Mouse (Mus musculus) telencephalon, adult 2 months (tissue): ENCODE data around the gene Ghrl.
"Not testable (repeated sequence)": the region's sequence is repeated elsewhere in the genome, so short reads cannot be mapped to it uniquely, and the experiment has no call there.

Experiments
- DNase-seq: peaks from one replicate; pipeline ENCODE4 v3.0.0-alpha.2; 2011; ENCODE audit warnings: low read depth, low spot score

The Ghrl gene

DNA sequence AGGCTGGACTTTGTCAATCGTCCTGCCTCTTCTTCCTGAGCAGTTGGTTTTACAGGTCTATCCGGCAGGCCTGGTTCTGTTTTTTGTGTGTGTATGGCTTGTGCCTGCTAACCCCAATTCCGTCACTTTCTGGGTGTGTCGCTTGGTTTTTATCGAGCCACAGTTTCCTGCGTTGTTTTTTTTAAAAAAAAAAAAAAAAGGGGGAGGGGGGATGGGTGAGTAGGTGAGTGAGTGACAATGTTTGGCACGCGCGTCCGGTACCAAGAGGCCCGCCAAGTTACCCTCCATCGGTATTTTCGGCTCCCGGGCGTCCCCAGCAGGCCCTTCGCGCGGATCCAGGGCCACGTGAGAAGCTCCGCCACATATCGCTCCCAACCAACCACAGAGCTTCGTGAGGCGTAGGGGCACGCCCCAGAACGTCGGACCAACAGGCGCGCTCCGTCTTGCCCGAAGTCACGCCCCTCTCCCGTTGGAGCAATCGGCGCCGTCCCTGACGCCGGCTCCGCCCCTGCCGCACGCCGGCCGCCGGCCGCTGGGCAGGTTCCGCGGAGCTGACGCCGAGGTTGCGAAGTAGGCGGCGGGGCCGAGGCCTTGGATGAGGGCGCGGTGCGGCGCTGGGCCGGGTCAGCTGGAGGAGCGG, 23.0 kb downstream of the Ghrl start, which contains the start of gene Tatdn2:
Tatdn2 (plus strand) TSS at position 469 of the 640 bp plus-strand sequence.
- DNase-seq, result peak; percentile 98

DNA sequence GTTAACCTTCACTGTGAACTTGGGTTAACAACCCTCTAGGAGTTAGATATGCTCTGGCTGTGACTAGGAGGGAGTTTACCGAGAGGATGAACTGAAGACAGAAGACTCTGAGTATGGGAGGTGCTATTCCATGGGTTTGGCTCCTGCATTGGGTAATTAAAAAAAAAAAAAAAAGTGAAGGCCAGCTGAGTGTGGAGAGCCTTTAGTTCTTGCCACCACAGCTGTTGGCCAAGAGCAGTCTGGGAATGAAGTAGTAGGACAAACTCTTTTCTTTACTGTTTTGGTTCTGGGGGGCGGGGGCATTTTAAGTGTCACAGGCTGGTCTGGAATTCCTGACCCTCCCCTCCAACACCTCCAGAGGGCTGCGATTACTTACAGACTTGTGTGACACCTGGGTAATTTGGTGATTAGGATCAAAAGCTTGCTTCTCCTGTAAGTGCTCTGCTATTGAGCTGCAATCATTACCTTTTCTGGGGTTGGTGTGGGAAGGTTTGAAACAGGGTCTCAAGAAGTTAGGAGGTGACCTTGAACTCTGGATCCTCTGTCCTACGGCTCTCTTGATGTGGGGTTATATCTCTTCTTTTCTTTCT, 23.8 kb downstream of the Ghrl start:
- no peak for DNase-seq

DNA sequence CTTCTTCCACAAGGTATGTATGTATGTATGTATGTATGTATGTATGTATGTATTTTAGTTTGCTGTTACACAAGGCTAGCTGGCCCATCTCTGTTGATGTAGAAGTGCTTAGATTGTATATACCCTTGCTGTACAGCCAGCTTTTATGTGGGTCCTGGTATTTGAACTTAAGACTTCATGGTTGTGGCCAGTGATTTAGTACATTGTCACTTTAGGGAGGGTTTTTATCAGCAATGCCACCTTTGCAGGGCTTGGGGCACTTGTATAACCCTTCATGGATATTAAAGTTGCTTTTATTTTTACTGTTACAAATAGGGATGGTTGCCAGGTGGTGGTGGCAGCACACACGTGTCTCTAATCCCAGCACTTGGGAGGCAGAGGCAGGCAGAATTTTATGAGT, 24.5 kb downstream of the Ghrl start:
- no peak for DNase-seq

DNA sequence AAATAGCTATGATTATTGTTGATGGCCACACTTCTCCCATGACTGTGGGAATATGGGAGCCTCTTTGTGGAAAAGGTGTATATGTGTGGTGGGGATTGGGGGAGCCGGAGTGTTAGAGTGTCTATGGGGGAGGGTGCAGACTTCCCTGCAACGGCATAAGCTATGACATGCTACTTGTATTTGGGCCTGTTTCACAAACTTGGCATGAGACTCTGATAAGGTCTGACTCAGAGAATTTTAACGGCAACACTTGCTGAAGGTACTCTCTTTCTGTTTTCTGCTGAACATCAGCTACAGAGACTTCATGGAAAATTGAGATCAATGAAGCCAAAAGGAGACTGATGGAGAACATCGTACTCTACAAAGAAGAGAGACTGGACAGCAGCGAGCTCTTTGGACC, 26.3 kb downstream of the Ghrl start:
- DNase-seq, result no peak

DNA sequence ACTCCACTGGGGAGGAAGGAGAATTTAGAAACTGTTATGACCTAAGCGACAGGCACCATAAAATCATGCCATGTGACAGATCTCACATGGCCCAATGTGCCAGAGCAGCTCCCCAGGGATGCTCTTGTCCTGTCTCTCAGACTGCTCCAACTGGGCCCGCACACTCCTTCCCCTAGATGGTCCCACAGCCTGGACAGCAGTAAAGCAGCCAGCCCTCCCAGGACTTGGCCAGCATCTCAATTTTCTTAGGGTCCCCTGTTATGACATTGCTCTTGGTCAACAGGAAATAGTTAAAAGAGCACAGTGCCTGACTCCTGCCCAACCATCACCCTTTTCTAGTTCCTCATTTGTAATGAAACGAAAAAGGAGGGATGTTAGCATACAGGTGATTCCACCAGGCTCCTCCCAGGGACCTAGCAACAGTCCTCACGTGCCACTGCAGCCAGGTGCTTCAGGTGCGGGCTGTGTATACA, 27.0 kb downstream of the Ghrl start:
- DNase-seq, result no peak

DNA sequence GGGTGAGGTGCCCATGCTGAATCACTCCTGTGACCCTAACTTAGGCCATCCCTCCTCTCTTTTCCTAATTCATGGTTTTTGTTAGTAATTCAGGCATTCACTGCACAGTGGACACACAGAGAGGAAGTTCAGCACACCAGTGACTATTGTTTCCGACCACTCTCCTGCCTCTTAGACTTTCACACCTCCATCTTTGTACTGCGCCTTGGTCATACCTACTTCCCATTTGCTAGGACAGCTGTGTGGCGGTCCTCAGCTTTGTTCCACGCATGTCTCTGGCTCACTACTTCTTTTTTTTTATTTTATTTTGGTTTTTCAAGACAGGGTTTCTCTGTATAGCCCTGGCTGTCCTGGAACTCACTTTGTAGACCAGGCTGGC, 28.6 kb downstream of the Ghrl start:
- DNase-seq, result no peak

DNA sequence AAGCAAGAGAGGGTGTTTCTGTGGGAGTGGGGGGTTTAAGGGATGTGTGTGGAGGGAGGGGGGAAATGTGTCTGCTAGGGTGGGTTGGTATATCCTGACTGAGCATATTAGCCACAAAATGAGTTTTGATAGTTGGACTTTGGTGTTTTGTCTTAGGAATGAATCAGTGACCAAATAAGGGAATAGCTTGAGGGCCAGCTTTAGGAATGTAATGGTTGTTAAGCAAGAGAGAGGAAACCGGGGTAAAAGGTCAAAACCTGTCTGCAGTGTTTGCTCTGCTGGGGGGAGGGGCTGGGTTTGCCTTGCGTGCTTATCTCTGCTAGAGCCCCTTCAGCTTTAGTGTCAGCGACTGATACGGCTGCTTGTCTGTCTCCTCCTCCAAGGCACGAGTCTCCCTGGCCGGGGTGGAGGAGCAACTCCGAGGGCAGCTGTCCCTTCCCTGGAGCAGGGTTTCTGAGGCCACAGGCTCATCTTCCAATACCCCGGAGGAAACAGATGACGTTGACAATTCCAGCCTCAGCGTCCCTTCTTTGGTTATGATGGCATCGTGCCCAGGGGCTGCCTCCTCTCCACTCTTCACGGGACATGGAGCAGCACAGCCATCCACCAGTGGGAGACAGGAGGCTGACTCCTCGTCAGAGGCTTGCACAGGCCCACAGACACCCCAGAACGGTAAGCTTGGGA, 29.1 kb downstream of the Ghrl start:
- DNase-seq, result no peak

DNA sequence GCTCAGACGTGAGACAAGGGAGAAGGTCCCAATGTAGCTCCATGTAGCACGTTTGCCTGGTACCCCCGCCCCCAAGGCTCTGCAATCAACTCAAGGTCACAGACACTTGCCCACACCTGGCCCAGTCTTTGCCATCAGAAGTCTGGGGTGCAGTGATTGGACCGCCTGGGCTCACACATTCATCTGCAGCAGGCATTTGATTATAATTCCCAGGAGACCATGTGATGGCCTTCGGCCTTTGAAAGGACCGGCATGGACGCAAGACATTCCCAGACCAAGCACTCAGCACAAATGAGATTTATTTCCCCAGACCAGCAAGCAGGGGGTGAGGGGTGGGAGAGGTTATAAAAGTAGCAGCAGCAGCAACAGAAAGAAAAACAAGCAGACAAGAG, 29.7 kb downstream of the Ghrl start:
- no peak for DNase-seq

DNA sequence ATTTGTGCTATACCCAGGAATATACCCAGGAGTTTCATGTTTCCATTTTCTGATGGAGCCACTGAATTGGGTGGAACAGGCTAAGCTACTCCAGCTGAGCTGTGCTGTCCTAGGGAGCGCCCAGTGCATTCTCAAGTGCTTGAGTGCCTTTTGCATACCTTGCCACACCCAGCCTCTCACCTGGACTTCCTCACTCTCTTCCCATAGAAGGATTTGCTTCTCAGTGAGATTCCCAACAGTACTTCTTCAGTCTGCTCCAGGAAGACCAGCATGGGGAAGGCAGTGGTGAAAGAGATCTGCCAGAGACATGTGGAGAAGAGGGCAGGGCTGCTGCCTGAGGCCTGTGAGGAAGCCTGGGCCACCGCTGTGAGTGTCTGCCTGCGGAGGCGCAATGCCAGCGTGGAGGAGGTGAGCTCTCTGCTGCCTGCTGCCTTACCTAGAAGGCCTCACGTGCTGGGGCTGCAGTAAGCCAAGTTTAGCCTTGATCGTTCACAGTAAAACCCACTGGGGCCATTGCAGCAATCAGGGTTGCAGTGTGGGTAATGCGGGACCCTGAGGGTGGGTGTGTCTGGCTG, 33.0 kb downstream of the Ghrl start:
- no peak for DNase-seq

DNA sequence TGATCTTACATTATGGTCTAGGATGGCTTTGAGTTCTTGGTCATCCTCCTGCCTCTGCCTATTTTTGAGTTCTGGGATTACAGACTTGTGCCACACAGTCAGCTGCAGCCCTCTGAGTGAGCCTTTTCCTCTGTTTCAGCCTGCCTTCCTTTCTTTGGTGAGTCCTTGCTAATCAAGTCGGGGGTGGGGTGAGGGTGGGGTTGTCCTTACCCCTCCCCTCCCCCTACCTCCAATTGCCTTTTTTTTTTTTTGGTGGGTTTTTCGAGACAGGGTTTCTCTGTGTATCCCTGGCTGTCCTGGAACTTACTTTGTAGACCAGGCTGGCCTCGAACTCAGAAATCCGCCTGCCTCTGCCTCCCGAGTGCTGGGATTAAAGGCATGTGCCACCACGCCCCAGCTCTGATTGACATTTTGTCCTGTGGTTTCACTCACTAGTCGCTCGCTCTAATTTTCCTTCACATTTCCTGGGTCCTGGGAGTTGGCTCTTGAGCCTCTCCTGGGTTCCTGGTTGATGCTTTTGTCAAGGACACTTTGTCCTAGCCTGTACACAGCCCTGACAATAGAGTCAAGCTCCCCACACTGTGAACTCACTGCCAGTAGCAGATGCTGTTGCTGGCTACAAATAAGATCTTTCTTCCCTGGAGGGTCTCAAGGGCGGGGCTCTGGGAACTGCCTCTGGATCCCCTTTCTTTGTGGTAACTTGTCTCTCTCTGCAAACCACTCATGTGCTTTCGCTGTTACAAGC, 36.4 kb downstream of the Ghrl start:
- DNase-seq, result no peak

DNA sequence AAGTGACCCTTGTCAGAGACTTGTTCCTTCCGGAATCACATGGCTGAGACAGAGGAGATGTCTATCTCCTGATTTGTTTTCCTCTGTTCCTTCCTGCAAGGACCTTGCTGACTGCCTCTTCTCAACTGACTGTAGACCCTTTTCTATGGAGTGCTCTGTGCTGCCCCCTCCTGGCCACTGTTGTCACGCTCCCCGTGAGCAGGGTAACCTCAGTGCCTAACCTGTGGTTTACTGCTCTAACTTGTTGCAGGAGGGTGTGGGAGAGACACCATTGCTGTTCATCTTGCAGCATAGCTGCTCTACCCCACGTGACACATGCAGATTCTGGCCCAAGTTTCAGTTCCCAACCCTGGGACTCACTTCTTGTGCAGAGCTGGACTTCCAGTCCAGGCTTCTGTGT, 38.4 kb downstream of the Ghrl start:
- no peak for DNase-seq

DNA sequence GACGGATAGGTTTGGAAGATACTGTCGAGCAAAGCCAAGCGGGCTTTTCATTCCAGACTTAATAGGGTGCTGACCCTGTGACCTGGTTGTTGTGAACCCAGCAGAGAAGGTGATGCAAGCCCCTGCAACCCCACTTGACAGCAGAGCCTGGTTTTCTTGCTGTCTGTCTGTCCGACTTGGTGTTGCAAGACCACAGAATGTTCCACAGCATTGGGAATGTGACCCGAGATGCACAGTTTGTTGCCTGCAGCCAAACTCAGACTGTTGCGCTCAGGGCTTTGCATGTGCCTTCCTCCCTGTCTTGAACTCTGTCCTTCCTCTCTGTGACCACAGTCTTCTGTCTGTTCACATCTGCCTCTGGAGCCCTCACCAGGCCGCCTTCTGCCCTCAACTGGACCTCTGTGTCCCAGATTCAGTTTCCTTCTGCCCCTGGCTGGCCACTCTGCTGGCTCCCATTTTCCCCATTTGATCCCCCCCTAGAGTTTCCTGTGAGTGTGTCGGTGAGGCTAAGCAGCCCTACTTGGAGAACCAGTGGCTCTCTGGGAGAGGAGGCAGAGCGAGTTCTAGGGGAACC, 39.6 kb downstream of the Ghrl start:
- no peak for DNase-seq

DNA sequence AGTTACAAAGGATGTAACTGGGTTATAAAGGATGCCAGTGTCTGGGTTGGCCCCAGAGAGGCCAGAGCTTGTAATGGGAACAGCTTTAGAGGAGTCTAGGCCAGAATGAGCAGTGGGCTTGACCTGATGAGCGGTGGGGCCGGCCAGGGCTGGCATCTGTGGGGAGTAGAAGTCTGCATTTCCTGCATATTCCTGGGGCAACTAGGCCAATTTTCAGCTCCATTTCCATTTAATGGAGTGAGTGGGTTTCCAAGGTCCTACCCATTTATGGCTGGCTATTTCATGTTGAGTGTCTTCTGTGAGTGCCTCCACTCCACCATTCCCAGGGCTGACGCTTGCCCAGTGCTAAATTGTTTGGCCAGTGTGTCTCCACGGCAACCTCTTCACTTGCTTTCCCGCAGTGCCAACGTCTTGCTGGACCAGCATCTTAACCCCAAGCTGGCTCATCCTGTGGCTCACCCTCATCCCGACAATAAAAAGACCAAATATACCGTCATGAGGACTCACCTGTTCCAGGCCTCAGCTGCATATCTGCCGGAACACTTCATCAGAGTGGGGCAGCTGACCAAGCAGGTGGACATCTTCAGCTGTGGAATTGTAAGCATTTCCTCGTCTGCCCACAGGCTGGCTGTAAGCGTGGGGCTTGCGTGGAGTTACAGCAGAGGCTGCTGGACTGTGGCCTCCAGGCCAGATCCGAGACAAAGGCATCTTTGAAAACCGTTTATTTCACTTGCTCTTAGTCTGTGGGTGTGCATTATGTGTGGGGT, 41.3 kb downstream of the Ghrl start:
- DNase-seq, result no peak

DNA sequence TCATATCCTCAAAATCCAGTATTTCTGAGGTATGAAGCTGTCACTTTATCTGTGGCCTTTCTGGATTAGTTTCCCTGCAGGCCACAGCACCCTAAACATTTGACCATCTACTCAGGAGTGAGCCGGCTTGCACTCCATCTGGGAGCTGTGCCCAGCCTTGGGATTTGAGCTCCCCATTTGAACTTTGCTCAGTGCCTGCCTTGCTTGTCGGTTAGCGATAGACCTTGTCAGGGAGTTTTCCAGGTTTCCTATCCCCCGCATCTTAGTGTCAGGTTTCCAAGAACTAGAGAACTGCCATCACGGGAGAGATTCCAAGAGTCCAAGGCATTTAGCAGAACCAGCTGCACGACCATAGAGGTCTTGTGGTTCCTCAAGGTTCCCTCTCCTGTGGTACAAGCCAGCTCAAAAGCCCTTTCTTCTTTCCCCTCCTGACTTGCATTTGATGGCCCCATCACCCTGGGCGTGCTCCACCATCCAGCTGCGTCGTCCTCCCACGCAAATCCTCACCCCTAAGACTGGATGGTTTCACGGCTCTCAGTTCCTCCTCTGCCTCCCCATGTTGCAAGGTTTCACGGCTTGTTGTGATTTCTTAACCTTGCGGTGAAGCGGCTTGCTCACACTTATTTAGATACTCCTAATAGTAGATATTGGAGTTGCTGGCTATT, 42.5 kb downstream of the Ghrl start:
- DNase-seq, result no peak

DNA sequence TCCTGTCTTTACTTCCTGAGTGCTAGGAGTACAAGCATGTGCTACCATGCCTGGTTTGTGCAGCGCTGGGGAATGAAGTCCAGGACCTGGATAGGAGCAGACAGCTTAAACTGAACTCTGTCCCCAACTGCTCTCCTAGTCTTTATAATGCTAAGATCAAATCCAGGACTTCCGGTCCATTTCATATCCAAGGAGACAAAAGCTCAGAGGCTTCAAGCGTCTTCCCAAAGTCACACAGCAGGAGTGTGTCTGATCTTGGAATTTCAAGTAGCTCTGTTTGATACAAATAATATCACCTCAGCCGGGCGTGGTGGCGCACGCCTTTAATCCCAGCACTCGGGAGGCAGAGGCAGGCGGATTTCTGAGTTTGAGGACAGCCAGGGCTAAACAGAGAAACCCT, 43.7 kb downstream of the Ghrl start:
- no peak for DNase-seq

DNA sequence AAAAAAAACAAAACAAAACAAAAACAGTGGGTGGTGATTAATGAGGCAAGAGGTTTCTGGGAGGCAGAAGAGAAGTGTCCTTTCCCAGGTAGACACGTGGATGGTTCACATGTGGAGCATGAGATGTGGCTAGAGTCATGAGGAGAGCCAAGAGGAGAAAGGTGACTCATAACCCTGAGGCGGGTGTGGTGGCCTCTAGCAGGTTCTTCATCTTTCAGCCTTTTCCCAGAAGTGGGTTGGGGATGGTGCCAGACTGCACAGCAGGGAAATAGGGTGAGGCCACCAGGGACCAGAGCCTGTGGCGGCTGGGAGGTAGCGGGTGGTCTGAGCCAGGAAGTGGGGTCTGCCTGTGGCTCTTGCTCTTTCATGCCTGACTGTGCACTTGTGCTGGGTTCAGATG, 44.4 kb downstream of the Ghrl start:
- DNase-seq, result no peak

DNA sequence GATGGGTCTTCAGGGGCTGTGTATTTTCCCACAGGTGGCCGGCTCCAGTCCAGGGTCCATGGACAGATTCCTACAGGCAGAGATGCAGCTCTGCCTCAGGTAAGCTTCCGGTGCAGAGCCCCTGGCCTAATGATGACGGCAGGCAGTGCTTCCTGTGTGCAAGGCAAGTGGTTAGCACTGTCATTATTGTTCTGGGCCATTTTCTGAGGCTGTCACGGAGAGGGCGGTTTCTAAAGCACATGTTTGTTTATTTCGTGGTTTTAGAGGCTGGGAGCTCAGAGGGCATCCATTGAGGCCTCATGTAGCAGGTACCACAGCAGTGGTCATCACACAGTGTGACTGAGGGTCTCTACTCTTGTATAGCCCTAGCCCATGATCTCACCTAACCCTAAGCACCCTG, 46.7 kb downstream of the Ghrl start:
- no peak for DNase-seq

DNA sequence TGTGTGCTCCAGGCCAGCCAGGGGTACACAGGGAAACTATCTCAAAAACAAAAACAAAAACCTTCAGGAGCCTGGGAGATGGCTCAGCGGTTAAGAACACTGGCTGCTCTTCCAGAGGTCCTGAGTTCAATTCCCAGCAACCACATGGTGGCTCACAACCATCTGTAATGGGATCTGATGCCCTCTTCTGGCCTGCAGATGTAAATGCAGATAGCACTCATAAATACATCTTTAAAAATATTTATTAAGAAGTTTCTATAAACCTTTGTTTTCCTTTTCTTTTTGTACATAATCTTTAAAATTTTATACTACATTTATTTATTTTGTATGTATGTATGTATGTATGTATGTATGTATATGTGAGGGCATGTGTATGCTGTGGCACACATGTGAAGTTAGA, 47.7 kb downstream of the Ghrl start:
- not testable (repeated sequence) for DNase-seq

DNA sequence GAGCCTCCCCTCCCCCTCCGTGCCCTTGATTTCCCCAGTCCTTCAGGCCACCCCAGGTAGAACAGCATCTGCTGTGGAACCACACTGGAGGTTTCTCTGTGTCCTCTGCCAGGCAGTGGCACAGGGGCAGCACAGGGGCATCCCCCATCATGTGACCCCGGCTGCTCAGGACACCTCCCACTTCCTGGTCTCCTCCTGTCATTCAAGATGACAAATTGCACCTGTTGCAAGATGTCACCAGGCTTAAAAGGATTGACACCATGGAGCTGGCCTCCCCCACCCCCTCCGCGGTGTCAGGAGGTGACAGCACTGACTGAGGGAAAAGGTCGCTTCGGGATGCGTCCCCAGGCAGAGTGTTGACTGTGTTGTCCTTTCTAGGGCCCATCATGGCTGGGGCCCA, 49.9 kb downstream of the Ghrl start:
- no peak for DNase-seq
